Mouse (Mus musculus): ENCODE measurements at regions not wholly inside any gene's neighbourhood (a gene's known extent, or its start where the extent isn't known, plus 50 kb on each side); places are given as distances from the start of the nearest gene placed in this dataset.
"Not testable (repeated sequence)": the region's sequence is repeated elsewhere in the genome, so short reads cannot be mapped to it uniquely, and the experiment has no call there.

DNA sequence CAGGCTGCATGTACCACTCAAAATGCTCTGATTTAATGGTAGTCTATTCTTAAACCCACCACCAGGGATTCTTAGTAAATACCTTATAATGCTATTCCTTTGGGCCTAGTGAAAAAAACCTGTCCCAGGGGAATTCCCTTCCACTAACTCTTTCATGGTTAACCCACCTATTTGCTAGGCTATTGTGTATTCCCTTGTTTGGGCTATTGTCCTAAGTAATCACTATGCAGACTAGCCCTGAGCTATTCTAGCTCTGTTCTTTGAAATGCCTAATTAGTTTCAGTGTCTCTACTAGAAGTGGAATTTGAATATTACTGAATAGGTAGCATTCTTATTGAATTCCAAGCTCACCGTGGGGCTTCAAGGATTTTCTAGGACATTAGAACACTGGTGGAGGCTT lies 620.6 kb upstream of the Pom121l12 start:
- WGBS: 30% methylated on average over 1 of the region's 1 CpGs
- ATAC-seq: no peak
- H3K4me2 ChIP-seq (ENCODE audit: low read length): no peak overlapping the region
- no peaks in the 10 kb centered on the region for H3K27me3 ChIP-seq (ENCODE audit: control insufficient read depth, insufficient read depth, low read depth, low read length)
- no peak overlapping the region for H3K27ac ChIP-seq (ENCODE audit: low read length)
- H3K9me3 ChIP-seq (replicated peaks; ENCODE audit: control insufficient read depth, low read length, poor library complexity, severe bottlenecking): no peaks in the 10 kb centered on the region
- no peaks in the 10 kb centered on the region for H3K36me3 ChIP-seq (ENCODE audit: control insufficient read depth, insufficient read depth, low read length)
- H3K4me1 ChIP-seq (ENCODE audit: control insufficient read depth, insufficient read depth, low read length): no peaks in the 10 kb centered on the region
- no peak overlapping the region for H3K9ac ChIP-seq (ENCODE audit: low read depth, low read length)
- no peak overlapping the region for H3K4me3 ChIP-seq (ENCODE audit: low read depth, low read length)

GRCm38 (mm10) chr11:14016637-14017036 lies 582.4 kb upstream of the Pom121l12 start:
- Histone ChIP-seq H3K4me1 (ENCODE audit: control insufficient read depth, insufficient read depth, low read length) (no peaks in the 10 kb centered on the region), H3K36me3 (ENCODE audit: control insufficient read depth, insufficient read depth, low read length) (no peaks in the 10 kb centered on the region), H3K9me3 (replicated peaks; ENCODE audit: control insufficient read depth, low read length, poor library complexity, severe bottlenecking) (no peaks in the 10 kb centered on the region), H3K4me2 (ENCODE audit: low read length) (no peak overlapping the region), H3K27me3 (ENCODE audit: control insufficient read depth, insufficient read depth, low read depth, low read length) (no peaks in the 10 kb centered on the region), H3K4me3 (ENCODE audit: low read depth, low read length) (no peak overlapping the region), H3K9ac (ENCODE audit: low read depth, low read length) (no peak overlapping the region), H3K27ac (ENCODE audit: low read length) (no peak overlapping the region)
- no peak for ATAC-seq
- 76% methylated on average over 3 of the region's 3 CpGs for WGBS

GRCm38 (mm10) chr11:14031412-14032122 lies 567.5 kb upstream of the Pom121l12 start:
- 0 out of 2 replicates have a peak, but pooled peaks have one; percentile 39 for ATAC-seq
- Histone ChIP-seq H3K36me3 (ENCODE audit: control insufficient read depth, insufficient read depth, low read length) (no peaks in the 10 kb centered on the region), H3K27ac (ENCODE audit: low read length) (no peak overlapping the region), H3K4me3 (ENCODE audit: low read depth, low read length) (no peak overlapping the region), H3K4me2 (ENCODE audit: low read length) (no peak overlapping the region), H3K27me3 (ENCODE audit: control insufficient read depth, insufficient read depth, low read depth, low read length) (no peaks in the 10 kb centered on the region), H3K9ac (ENCODE audit: low read depth, low read length) (no peak overlapping the region), H3K4me1 (ENCODE audit: control insufficient read depth, insufficient read depth, low read length) (no peaks in the 10 kb centered on the region), H3K9me3 (replicated peaks; ENCODE audit: control insufficient read depth, low read length, poor library complexity, severe bottlenecking) (no peaks in the 10 kb centered on the region)

DNA sequence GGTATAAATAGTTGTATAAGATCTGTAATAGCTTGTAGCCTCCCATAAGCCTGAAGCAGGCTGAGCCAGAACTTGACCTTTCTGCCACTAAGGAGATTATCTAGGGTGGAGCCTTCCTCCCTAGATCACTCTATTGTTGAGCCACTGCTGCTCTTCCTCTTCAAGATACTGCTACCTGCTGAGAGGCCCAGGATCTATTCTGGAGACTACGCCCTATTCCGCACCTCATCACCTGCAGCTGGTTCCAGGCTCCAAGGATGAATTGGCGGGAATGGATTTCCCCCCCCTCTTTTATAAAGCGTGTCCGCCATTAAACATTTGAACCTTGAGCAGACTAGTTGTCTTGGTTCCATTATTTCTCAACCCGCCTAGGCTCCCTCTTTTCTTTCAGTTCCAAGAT lies 566.6 kb upstream of the Pom121l12 start:
- not testable (repeated sequence) for ATAC-seq; H3K4me1 ChIP-seq (ENCODE audit: control insufficient read depth, insufficient read depth, low read length); H3K27ac ChIP-seq (ENCODE audit: low read length); H3K36me3 ChIP-seq (ENCODE audit: control insufficient read depth, insufficient read depth, low read length); H3K9me3 ChIP-seq (replicated peaks; ENCODE audit: control insufficient read depth, low read length, poor library complexity, severe bottlenecking); H3K4me2 ChIP-seq (ENCODE audit: low read length); H3K9ac ChIP-seq (ENCODE audit: low read depth, low read length); H3K27me3 ChIP-seq (ENCODE audit: control insufficient read depth, insufficient read depth, low read depth, low read length); H3K4me3 ChIP-seq (ENCODE audit: low read depth, low read length)
- whole genome bisulfite sequencing: 93% methylated on average over 6 of the region's 6 CpGs

DNA sequence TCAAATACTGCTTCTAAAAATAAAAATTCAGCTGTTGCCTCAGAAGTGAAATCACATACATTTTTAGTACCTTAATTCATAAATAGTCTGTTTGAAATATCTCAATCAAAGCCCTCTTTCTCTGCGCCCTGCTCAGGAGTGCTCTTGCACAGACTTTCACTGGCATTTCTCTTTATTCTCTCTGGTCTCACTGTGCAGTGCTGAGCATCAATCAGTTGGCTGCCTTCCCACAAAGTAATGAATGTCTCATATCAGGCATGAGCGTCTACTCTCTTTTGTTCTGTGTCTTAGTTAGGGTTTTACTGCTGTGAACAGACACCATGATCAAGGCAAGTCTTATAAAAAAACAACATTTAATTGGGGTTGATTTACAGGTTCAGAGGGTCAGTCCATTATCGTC lies 540.0 kb upstream of the Pom121l12 start:
- WGBS: 57% methylated on average over 3 of the region's 3 CpGs
- Histone ChIP-seq H3K4me1 (ENCODE audit: control insufficient read depth, insufficient read depth, low read length) (no peaks in the 10 kb centered on the region), H3K4me3 (ENCODE audit: low read depth, low read length) (no peak overlapping the region), H3K9me3 (replicated peaks; ENCODE audit: control insufficient read depth, low read length, poor library complexity, severe bottlenecking) (no peaks in the 10 kb centered on the region), H3K27me3 (ENCODE audit: control insufficient read depth, insufficient read depth, low read depth, low read length) (no peaks in the 10 kb centered on the region), H3K36me3 (ENCODE audit: control insufficient read depth, insufficient read depth, low read length) (no peaks in the 10 kb centered on the region), H3K4me2 (ENCODE audit: low read length) (no peak overlapping the region), H3K27ac (ENCODE audit: low read length) (no peak overlapping the region), H3K9ac (ENCODE audit: low read depth, low read length) (no peak overlapping the region)
- ATAC-seq: peak; percentile 87

DNA sequence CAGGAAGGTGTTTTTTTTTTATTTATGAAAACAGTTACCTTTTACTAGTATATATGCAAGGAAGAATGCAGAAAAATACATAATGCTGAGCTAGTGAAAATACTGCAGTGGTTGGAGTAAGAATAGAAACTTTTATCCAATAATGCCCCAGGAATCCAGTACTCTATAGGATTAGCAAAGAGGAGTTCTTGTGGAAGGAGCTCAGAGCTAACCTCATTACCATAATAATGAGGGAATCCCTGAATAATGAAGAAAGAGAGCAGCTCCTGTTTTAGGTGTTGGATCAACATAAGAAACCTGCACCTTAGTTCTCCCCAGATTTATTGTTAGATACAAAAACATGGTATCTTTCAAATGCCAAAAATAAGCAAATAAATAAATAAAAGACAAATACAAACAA lies 527.0 kb upstream of the Pom121l12 start:
- H3K4me1 ChIP-seq (ENCODE audit: control insufficient read depth, insufficient read depth, low read length): no peaks in the 10 kb centered on the region
- no peak overlapping the region for H3K4me2 ChIP-seq (ENCODE audit: low read length)
- H3K4me3 ChIP-seq (ENCODE audit: low read depth, low read length): no peak overlapping the region
- H3K27ac ChIP-seq (ENCODE audit: low read length): no peak overlapping the region
- no peaks in the 10 kb centered on the region for H3K9me3 ChIP-seq (replicated peaks; ENCODE audit: control insufficient read depth, low read length, poor library complexity, severe bottlenecking)
- no peaks in the 10 kb centered on the region for H3K36me3 ChIP-seq (ENCODE audit: control insufficient read depth, insufficient read depth, low read length)
- H3K9ac ChIP-seq (ENCODE audit: low read depth, low read length): no peak overlapping the region
- no peaks in the 10 kb centered on the region for H3K27me3 ChIP-seq (ENCODE audit: control insufficient read depth, insufficient read depth, low read depth, low read length)
- no peak for ATAC-seq

- Histone ChIP-seq H3K36me3 (ENCODE audit: control insufficient read depth, insufficient read depth, low read length) (no peaks in the 10 kb centered on the region), H3K9me3 (replicated peaks; ENCODE audit: control insufficient read depth, low read length, poor library complexity, severe bottlenecking) (no peaks in the 10 kb centered on the region), H3K27me3 (ENCODE audit: control insufficient read depth, insufficient read depth, low read depth, low read length) (no peaks in the 10 kb centered on the region), H3K27ac (ENCODE audit: low read length) (no peak overlapping the region), H3K9ac (ENCODE audit: low read depth, low read length) (no peak overlapping the region), H3K4me1 (ENCODE audit: control insufficient read depth, insufficient read depth, low read length) (no peaks in the 10 kb centered on the region), H3K4me2 (ENCODE audit: low read length) (no peak overlapping the region), H3K4me3 (ENCODE audit: low read depth, low read length) (no peak overlapping the region)
- ATAC-seq: no peak
- 59% methylated on average over 5 of the region's 5 CpGs for WGBS
These were observed 526.5 kb upstream of the Pom121l12 start for GRCm38 (mm10) chr11:14072570-14072969.

Measured in midbrain, embryonic 16.5 days (tissue).